Mouse (Mus musculus) fat pad, adult 2 months (tissue): ENCODE results near the gene Tmem44.
A peak's percentile ranks its signal among the peaks of the same experiment; 100 is the strongest.
"Not testable (repeated sequence)": the region's sequence is repeated elsewhere in the genome, so short reads cannot be mapped to it uniquely, and the experiment has no call there.

Source experiments
- DNase-seq: peaks from one replicate; pipeline ENCODE4 v3.0.0-alpha.2; 2011; ENCODE audit warnings: low read depth, low spot score; ENCODE audit errors: extremely low read depth

Gene Tmem44

DNA sequence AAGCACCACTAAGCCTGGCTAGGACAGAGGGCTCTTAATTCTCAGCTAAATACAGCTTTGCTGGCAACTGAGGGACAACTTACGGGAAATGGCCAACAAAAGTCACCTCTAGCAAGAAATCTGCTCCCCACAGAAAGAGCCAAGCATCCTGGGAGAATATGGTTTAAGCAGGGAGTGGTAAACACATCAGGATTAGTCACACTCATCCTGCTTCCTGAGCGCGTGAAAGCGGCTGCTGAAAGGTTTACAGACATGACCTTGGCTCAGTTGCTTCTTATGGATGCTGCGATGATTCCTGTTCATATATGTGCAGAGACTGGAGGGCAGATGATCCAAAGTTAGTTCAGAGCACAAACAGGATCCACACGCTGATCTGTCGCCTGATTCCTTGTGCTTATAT lies 50.4 kb downstream of the Tmem44 start:
- DNase-seq: no peak

DNA sequence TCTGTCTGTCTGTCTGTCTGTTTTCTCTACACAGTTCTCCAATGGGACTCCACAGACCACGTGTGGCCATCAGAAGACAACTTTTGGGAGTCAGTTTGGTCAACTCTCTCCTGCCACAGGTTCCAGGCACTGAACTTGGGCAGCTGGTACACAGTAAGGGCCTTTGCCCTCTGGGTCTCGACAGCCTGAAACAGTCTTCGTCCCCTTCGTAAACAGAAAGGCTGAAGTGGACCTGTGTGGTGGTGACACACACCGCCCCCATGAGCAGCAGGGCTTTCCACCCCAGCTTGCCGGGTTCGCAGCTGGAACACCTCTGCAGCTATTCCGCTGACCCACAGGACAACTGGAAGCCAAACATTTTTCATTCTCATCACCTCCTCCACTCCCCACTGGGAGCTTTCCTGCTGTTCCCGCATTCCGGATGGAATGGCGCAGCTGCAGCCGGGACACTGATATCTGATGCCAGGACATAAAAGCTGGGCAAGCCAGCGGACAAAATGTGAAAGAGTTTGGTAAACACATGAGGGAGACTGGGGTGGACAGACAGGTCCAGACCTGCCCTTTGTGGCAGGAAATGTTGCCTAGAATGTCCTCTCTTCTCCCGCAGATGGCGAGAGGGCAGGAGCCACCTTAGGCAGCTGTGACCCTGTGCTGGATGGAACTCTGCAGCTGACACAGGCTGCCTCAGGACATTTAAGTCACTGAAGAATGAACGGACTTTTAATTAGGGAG lies 51.4 kb downstream of the Tmem44 start:
- no peak for DNase-seq

DNA sequence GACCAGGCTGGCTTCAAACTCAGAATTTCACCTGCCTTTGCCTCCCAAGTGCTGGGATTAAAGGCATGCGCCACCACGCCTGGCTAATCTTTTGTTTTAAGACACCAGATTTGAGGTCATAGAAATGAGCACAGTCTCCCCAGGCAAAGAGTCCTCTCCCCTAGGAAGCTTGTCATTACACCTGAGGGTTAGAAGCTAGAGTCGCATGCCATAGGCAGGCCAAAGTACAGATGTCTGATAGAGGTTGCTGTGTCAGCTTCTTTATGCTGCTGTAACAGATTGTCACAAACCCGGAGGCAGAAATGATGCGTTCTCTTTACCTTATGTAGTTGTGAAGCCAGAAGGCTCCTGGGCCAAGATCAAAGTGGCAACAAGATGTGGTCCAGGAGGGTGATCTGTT lies 53.3 kb downstream of the Tmem44 start:
- no peak for DNase-seq

DNA sequence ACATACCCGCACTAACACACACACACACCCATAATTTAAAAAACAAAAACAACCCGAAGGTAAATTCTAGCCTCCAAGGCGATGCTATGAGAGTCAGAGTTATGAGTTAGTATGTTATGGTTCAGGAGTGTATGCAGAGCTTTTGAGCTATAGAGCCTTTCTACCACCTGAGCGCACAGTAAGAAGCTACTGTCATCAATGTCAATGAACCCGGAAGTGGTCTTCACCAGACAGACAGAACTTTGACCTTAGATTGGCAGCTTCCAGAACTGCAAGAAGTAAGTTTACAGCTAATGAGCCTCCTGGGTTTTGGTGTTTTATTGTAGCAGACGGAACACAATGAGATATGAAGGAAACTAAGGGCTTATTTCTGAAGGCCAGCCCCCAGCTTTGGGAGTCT lies 55.8 kb downstream of the Tmem44 start:
- no peak for DNase-seq

DNA sequence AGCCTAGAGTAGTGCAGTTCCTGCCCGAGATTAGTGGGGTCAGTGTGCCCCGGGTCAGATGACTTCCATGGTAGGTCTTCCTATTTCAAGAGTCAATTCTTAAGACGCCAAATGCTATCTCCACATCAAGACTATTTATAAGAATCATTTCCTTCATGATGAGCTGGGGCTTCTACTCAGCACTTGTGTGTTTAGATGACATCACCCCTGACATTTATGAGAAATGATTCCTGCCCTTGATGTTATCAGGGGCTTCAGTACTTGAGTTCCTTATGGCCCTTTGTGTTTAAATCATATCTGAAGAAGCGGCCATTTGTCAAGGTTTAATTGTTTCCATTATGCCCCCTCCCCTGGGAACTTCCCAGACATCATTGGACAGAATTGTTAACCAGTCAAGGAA lies 58.9 kb downstream of the Tmem44 start:
- DNase-seq: no peak

DNA sequence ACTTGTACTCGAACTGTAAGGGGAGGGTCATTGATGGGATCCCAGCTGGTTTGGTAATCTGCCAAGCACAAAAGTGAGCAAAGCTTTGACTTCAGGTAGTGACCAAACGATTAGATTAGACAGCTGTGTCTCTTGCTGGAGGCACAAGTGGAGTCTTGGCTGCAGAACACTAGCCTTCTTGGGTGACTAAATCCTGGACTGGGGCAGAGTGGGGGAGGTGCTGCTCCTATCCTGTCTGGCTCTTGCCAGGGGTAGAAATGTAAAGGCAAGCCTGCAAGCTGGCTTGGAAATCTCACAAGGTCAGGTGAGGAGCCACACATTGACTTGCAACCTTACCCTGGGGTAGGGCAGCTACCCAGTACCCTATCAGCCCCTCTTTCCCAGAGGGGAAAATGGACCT lies 59.9 kb downstream of the Tmem44 start:
- no peak for DNase-seq

DNA sequence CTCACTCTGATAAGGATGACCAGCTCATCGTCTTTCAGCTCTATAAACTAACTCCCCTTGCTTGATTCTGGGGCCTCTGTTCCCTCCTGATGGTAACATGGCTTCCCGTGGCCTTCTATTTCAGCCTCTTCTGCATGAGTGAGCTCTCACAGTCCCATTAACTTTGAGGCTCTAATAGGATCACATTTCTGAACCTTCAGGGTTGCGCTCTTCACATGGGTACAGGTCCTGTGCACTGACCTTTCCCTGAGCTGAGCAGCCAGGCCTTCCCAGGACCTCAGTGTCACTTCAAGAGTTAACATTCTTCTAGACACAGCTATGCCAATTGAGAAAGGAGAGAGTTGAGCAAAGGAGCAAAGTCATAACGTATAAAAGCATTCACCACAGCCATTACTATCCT lies 60.3 kb downstream of the Tmem44 start:
- DNase-seq: no peak

DNA sequence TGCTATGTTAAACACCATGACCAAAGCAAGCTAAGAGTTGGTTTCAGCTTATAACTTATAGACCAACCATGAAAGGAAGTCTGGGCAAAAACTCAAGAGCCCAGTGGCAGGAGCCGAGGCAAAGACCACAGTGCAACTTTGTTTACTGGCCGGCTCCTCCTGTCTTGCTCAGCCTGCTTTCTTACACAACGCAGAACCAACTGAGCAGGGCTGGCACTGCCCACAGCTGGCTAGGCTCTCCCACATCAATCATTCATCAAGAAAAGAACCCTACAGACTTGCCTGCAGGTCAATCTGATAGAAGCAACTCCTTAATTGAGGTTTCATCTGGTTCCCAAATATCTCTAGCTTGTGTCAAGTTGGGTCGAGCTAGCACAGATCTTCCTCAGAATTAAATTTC lies 61.0 kb downstream of the Tmem44 start:
- peak; percentile 66 for DNase-seq

DNA sequence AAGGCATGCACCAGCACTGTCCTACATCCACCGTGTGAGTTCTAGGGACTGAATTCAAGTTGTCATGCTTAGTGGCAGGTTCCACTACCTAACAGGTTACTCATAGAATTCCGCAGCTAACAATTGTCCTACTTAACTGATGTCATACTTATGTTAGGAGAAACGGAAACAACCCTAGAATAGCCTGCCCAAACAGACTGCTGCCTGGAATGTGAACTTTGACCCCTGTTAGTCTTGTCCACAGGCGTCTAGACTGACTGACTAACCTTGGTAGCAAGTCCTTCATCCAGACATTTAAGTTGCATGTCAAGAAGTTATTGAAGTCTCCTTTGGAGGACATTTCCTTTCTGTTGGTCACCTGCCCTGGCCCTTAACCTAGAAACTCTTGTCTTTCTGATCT lies 64.1 kb downstream of the Tmem44 start:
- DNase-seq: no peak

DNA sequence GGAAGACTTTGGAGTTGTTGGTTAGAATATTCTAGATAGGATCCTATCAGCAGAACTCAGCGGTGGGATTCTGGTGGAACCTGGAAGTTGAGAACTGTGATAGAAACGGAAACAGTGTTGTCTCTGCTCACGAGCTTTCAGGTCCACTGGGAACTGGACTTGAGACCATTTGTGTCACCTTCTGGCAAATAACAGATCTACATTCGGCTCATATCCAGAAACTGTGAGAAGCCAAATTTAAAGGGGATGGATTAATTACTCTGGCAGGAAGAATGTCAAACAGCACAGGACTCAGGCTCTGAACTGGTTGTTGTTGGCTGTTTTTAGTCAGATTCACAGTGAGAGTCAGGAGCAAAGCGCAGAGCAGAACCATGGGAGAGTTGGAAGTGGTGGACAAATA lies 72.9 kb downstream of the Tmem44 start:
- no peak for DNase-seq

DNA sequence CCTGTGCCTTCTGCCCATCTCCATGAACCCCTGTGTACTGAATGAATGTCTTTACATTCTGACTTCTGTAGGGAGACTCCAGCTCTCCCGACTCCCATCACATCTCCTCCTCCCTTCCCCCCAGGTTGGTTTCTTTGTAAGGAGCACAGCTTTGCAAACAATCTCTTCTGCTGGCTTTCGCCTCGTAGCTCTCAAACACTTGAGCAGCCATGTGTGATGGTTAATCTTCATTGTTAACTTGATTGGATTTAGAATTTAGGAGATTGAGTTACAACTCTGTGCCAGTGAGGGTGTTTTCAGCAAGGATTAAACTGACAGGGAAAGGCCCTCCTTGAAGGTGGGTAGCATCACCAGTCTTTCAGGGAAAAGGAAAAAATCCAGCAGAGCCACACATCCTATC lies 73.6 kb downstream of the Tmem44 start:
- DNase-seq: no peak

DNA sequence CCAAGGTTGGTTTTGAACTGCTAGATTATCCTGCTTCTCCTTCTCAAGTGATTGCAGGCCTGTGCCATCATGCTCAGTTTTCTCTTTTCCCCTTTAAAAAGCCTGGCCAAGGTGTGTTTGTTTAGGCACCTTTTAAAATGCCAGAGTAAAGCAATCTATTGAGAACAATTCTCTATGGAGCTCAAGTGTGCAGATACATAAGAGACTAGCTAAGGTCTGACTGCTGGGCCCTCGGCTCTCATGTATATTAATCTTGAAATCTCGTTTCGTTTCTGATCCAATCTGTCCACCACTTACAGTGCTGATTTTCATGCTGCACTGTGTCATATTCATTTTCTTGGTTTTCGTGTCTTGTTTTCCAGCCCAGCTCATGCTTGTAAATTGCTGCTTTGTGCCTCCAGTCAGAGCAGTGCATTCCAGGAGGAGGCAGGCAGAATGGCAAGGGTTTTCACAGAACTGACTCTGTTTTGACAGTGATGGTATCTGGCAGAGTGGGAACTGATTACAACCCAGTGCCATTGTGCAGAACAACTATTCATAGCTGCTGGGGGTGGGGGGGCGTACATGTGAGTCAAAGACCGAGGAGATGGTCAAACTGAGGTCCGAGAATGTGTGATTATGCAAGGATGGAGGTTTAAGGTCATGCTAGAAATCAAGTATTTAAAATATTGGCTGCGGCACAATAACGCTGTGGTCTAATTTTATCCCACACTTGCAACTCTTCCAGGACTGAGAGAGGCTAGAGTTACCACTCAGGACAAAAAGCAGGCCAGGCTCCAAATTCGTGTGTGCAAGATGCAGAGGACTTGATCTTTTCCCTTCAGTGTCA lies 74.8 kb downstream of the Tmem44 start:
- DNase-seq: no peak

DNA sequence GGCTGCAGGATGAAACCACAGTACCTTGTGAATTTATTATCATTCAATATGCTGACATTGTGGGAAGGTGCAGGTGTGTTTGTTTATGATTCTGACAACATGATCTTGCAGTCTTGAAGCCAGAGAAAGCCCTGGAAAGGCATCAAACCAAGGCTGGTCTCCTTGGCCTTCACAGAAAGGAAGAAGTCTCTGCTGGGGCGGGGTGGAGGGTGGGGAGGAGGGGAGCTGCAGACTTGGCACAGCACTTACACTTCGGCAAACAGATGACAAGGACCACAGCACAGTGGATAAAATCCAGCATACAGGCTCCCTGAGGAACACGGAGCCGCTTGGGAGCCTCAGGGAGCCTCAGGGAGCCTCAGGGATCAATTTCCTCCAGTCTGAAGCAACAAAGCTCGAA lies 78.2 kb downstream of the Tmem44 start:
- DNase-seq: no peak

DNA sequence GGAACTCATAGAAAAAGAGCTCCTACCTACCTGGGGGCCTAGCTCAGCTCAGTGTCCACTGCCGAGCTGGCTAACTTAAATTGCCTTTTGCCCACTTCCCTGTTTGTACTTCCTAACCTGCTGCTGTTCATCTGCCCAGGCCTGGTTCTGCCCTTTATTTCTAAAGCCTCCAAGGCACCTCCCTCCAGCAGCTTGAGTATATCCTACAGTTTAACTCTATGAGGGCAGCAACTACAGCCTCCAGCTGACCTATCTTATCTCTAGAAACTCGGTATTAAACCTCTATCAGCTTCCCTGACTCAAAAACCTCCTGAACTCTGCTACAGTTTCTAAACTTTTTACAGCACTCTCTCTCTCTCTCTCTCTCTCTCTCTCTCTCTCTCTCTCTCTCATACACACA lies 78.7 kb downstream of the Tmem44 start:
- DNase-seq: no peak

DNA sequence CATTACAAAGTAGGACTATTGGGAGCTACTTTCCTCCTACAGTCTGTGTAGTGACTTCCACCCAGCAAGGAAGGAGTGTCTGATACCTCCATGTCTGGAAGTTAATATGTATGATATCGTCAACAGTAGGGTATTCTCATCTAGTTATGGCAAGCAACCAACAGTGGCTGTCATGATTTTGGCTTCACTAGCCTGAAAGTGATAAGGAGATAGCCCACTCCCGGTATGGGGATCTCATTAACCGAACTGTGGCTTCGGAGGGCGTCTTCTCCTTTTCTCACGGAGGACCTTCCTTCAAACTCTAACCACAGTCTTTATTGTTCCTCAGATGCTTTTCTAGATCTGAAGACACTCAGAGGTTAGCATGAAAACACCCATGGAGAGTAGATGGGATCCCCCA lies 81.7 kb downstream of the Tmem44 start:
- no peak for DNase-seq

DNA sequence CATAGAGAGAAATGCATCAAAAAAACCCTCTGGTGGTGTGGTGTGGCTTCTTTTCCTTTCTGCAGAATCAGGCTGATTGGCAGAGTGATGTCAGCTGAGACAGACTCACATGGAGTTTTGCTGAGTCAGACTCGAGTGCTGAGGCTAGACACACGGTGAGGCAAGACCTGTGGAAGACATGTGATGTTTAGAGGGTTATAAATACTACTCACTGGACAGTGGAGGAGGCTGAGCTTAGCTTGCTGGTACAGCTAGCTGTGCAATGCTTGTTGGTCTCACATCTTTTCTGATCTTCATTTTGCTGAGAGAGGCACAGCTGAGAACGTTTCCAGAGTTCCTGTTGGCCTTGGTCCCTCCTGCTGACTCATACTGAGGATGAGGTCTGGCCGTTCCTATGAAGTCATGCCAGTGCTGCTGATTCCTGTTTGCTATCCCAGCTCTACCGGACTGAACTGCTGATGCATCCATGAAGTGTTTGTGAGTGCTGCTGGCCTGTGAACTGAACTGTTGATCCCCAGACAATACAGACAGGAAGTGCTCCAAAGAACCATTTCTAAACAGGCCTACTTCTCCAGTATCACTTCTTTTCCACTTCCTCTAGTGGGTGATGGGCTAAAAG lies 84.9 kb downstream of the Tmem44 start:
- DNase-seq: no peak

DNA sequence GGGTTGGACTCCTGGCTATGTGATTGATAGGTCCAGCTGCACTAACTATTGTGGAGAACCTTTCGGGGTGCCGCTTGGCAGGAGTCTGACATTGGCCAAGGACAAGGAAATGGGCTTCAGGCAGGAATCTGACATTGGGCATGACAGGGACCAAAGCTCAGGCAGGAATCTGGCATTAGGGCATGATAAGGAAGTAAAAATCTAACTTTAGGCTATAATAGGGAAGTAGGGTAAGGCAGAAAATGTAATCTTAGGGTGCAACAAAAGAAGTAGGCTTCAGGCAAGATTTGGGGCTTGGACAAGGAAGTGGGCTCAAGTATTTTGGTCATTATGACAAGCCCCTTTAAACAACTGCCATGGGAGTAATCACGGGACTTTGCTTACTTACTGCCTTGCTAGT lies 85.9 kb downstream of the Tmem44 start:
- DNase-seq: not testable (repeated sequence)
